Mouse (Mus musculus): ENCODE measurements around the gene Gm3755.
"Not testable (repeated sequence)": the region's sequence is repeated elsewhere in the genome, so short reads cannot be mapped to it uniquely, and the experiment has no call there.

Gene Gm3755

GRCm38 (mm10) chr14:7450817-7451216 lies at the start of gene Gm3755:
TSS of gene Gm3755 (minus strand) at chr14:7450917.
- in situ Hi-C loops (cut with MboI; ENCODE audit: unreplicated experiment in 2 of 2): not testable (repeated sequence)

GRCm38 (mm10) chr14:7488731-7489130 lies 38.0 kb upstream of the Gm3755 start:
- in situ Hi-C loops (cut with MboI; ENCODE audit: unreplicated experiment in 2 of 2): not testable (repeated sequence)

GRCm38 (mm10) chr14:7483662-7484061 lies 32.9 kb upstream of the Gm3755 start, which contains the start of gene Gm3752:
TSS of gene Gm3752 (minus strand) at chr14:7483762.
- in situ Hi-C loops (cut with MboI; ENCODE audit: unreplicated experiment in 2 of 2): not testable (repeated sequence)

GRCm38 (mm10) chr14:7422496-7422895 lies 28.2 kb downstream of the Gm3755 start:
- in situ Hi-C loops (cut with MboI; ENCODE audit: unreplicated experiment in 2 of 2): not testable (repeated sequence)

Measured in v-Abl transformed pro-B cells (cell line).